Mouse (Mus musculus): ENCODE measurements around the gene Ndufb11. TPM values are rescaled to one million over a fixed set of nuclear protein-coding genes. Genes with fewer than 3 reads are reported as not detected.
A peak's percentile ranks its signal among the peaks of the same experiment; 100 is the strongest.

Gene Ndufb11
- polyA plus RNA-seq, 1 experiment from 2014 or later = 334 TPM

DNA sequence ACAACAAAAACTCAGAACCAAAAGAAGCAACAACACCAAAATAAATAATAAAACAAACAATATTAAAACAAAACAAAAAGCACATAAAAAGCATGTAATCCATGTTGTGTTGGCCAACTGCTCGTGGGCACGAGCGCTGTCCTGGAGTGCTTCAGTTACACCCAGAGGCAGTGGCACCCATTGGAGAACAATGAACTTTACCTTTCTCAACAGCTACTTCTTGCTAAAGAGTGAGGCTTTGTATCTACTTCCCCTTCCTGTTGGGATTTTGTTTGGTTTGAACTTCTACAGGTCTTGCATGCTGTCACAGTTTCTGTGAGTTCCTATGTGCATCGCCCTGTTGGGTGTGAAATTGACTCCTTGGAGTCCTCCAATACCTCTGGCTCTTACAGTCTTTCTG, 8.9 kb downstream of the Ndufb11 start:
- no peak for TF ChIP-seq EP300 (optimal IDR thresholded peaks at IDR 0.05)
- no peak for TF ChIP-seq CTCF (IDR thresholded peaks at IDR 0.05; ENCODE audit: low read depth)
- DNase-seq (ENCODE audit: low spot score) (no peak), ATAC-seq (ENCODE audit: low FRiP score, low TSS enrichment) (no peak)
- no peak overlapping the region for H3K4me2 ChIP-seq (replicated peaks; ENCODE audit: low read depth)
- no peaks in the 10 kb centered on the region for H3K27me3 ChIP-seq (ENCODE audit: control insufficient read depth, insufficient read depth, low read length)
- no peaks in the 10 kb centered on the region for H3K36me3 ChIP-seq (ENCODE audit: control insufficient read depth, insufficient read depth, low read length)
- H3K9ac ChIP-seq (ENCODE audit: low read length) = no peak overlapping the region
- H3K9me3 ChIP-seq (ENCODE audit: control insufficient read depth, low read length) = no peaks in the 10 kb centered on the region
- H3K4me3 ChIP-seq (ENCODE audit: low read depth, low read length) = no peak overlapping the region
- WGBS = 85% methylated on average over 4 of the region's 4 CpGs
- no peak overlapping the region for H3K27ac ChIP-seq (replicated peaks)
- no peaks in the 10 kb centered on the region for H3K4me1 ChIP-seq (replicated peaks; ENCODE audit: control insufficient read depth, insufficient read depth)

- WGBS = 17% methylated on average over 4 of the region's 4 CpGs
- Histone ChIP-seq H3K4me1 (replicated peaks; ENCODE audit: control insufficient read depth, insufficient read depth) (no peaks in the 10 kb centered on the region), H3K9me3 (ENCODE audit: control insufficient read depth, low read length) (no peaks in the 10 kb centered on the region), H3K36me3 (ENCODE audit: control insufficient read depth, insufficient read depth, low read length) (no peaks in the 10 kb centered on the region), H3K27me3 (ENCODE audit: control insufficient read depth, insufficient read depth, low read length) (no peaks in the 10 kb centered on the region), H3K27ac (replicated peaks) (no peak overlapping the region), H3K4me3 (ENCODE audit: low read depth, low read length) (no peak overlapping the region), H3K9ac (ENCODE audit: low read length) (no peak overlapping the region), H3K4me2 (replicated peaks; ENCODE audit: low read depth) (no peak overlapping the region)
- no peak for DNase-seq (ENCODE audit: low spot score)
- no peak for TF ChIP-seq EP300 (optimal IDR thresholded peaks at IDR 0.05)
- peak; percentile 59 for TF ChIP-seq CTCF (IDR thresholded peaks at IDR 0.05; ENCODE audit: low read depth)
- no peak for ATAC-seq (ENCODE audit: low FRiP score, low TSS enrichment)
Observed at GRCm38 (mm10) chrX:20587968-20588367, 29.5 kb downstream of the Ndufb11 start.

- Histone ChIP-seq H3K4me3 (ENCODE audit: low read depth, low read length) (no peak overlapping the region), H3K4me1 (replicated peaks; ENCODE audit: control insufficient read depth, insufficient read depth) (no peaks in the 10 kb centered on the region), H3K4me2 (replicated peaks; ENCODE audit: low read depth) (no peak overlapping the region), H3K27me3 (ENCODE audit: control insufficient read depth, insufficient read depth, low read length) (no peaks in the 10 kb centered on the region), H3K36me3 (ENCODE audit: control insufficient read depth, insufficient read depth, low read length) (no peaks in the 10 kb centered on the region), H3K27ac (replicated peaks) (no peak overlapping the region), H3K9me3 (ENCODE audit: control insufficient read depth, low read length) (no peaks in the 10 kb centered on the region), H3K9ac (ENCODE audit: low read length) (no peak overlapping the region)
- TF ChIP-seq EP300 (optimal IDR thresholded peaks at IDR 0.05) = no peak
- no peak for TF ChIP-seq CTCF (IDR thresholded peaks at IDR 0.05; ENCODE audit: low read depth)
- 90% methylated on average over 4 of the region's 4 CpGs for WGBS
- ATAC-seq (ENCODE audit: low FRiP score, low TSS enrichment) = no peak
- DNase-seq (ENCODE audit: low spot score) = no peak
Observed at GRCm38 (mm10) chrX:20573927-20574326, 43.5 kb downstream of the Ndufb11 start.

GRCm38 (mm10) chrX:20572683-20573082, 44.7 kb downstream of the Ndufb11 start:
- Histone ChIP-seq H3K9ac (ENCODE audit: low read length) (no peak overlapping the region), H3K4me3 (ENCODE audit: low read depth, low read length) (no peak overlapping the region), H3K27me3 (ENCODE audit: control insufficient read depth, insufficient read depth, low read length) (no peaks in the 10 kb centered on the region), H3K9me3 (ENCODE audit: control insufficient read depth, low read length) (no peaks in the 10 kb centered on the region), H3K27ac (replicated peaks) (no peak overlapping the region), H3K4me2 (replicated peaks; ENCODE audit: low read depth) (no peak overlapping the region), H3K36me3 (ENCODE audit: control insufficient read depth, insufficient read depth, low read length) (no peaks in the 10 kb centered on the region), H3K4me1 (replicated peaks; ENCODE audit: control insufficient read depth, insufficient read depth) (no peaks in the 10 kb centered on the region)
- TF ChIP-seq EP300 (optimal IDR thresholded peaks at IDR 0.05) = no peak
- no peak for TF ChIP-seq CTCF (IDR thresholded peaks at IDR 0.05; ENCODE audit: low read depth)
- 72% methylated on average over 9 of the region's 9 CpGs for WGBS
- ATAC-seq (ENCODE audit: low FRiP score, low TSS enrichment) (no peak), DNase-seq (ENCODE audit: low spot score) (no peak)

DNA sequence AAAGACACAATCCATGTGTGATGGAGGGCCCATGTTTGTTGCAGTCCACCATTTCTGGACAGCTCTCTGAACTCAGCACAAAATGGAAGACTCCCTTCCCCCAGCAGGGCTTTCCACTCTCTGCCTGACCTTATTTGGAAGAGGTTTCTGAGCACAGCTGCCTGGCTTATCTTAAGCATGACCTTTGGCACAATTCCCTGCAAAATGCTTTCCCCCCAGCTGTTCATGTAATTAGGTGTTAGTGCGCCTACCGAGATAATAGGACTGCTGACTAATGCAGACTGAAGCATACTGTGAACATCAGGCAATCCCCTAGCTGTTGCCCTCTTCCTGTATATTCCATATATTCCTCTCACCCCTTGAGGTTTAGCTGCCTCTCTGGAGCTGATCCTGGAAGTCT, 46.4 kb downstream of the Ndufb11 start:
- no peak overlapping the region for H3K9ac ChIP-seq (ENCODE audit: low read length)
- ATAC-seq (ENCODE audit: low FRiP score, low TSS enrichment) = peak; percentile 76
- peak; percentile 20 for DNase-seq (ENCODE audit: low spot score)
- no peak overlapping the region for H3K4me3 ChIP-seq (ENCODE audit: low read depth, low read length)
- no peaks in the 10 kb centered on the region for H3K9me3 ChIP-seq (ENCODE audit: control insufficient read depth, low read length)
- H3K4me2 ChIP-seq (replicated peaks; ENCODE audit: low read depth) = no peak overlapping the region
- H3K27me3 ChIP-seq (ENCODE audit: control insufficient read depth, insufficient read depth, low read length) = no peaks in the 10 kb centered on the region
- no peak for TF ChIP-seq CTCF (IDR thresholded peaks at IDR 0.05; ENCODE audit: low read depth)
- H3K4me1 ChIP-seq (replicated peaks; ENCODE audit: control insufficient read depth, insufficient read depth) = no peaks in the 10 kb centered on the region
- H3K27ac ChIP-seq (replicated peaks) = no peak overlapping the region
- H3K36me3 ChIP-seq (ENCODE audit: control insufficient read depth, insufficient read depth, low read length) = no peaks in the 10 kb centered on the region
- 31% methylated on average over 2 of the region's 2 CpGs for WGBS

Other genes with a start within 250 kb of the Ndufb11 start
- 3.2 and 3.4 TPM in 2 replicates for gene Jade3, start 191.9 kb downstream of the Ndufb11 start, polyA plus RNA-seq (2015; fragmentation: Nextera tagmentation; extraction: Ambion mirVana)
- 1.8 and 2.5 TPM in 2 replicates for gene Rgn, start 67.8 kb downstream of the Ndufb11 start, polyA plus RNA-seq (2015; fragmentation: Nextera tagmentation; extraction: Ambion mirVana)
- gene Rbm10, start 116 bp downstream of the Ndufb11 start, polyA plus RNA-seq (2015; fragmentation: Nextera tagmentation; extraction: Ambion mirVana) = 17.5 and 17.9 TPM in 2 replicates
- 89.4 and 93.1 TPM in 2 replicates for gene Uba1, start 40.7 kb upstream of the Ndufb11 start, polyA plus RNA-seq (2015; fragmentation: Nextera tagmentation; extraction: Ambion mirVana)
- gene Cdk16, start 70.3 kb upstream of the Ndufb11 start, polyA plus RNA-seq (2015; fragmentation: Nextera tagmentation; extraction: Ambion mirVana) = 47.3 and 53.5 TPM in 2 replicates
- gene Usp11, start 86.3 kb upstream of the Ndufb11 start, polyA plus RNA-seq (2015; fragmentation: Nextera tagmentation; extraction: Ambion mirVana) = 3.8 and 4.2 TPM in 2 replicates
- gene Araf, start 180.2 kb upstream of the Ndufb11 start, polyA plus RNA-seq (2015; fragmentation: Nextera tagmentation; extraction: Ambion mirVana) = 55.4 and 61.7 TPM in 2 replicates

All from stomach, postnatal 0 days (tissue).